Mouse (Mus musculus) MN1 (cell line): ENCODE data around the gene Olfr1353.
"Not testable (repeated sequence)": the region's sequence is repeated elsewhere in the genome, so short reads cannot be mapped to it uniquely, and the experiment has no call there.

Experiments
- DNase-seq: peaks from one replicate; pipeline ENCODE4 v3.0.0-alpha.2; 2016; ENCODE audit warnings: low spot score

The Olfr1353 gene

DNA sequence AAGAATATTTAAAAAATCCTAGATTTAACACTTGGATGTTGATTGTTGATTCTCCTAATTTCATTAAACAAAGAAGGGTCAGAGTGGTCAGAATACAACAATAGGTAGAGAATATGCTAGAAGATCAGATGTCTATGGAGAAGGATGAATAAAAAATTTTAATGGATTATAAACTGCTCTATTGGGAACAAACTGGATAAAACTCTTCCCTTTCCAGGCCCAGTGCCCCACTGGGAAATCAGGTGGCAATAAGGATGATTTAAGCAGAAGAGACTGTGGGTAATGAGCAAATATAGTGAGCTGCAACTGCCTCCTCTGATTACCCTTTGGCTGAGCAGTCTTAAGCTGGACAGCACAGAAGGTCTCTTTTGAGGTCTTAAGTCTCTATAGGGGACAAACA, at the start of gene Olfr1353:
Olfr1353 (plus strand) TSS at position 301 of the 400 bp plus-strand sequence.
- DNase-seq = not testable (repeated sequence)

DNA sequence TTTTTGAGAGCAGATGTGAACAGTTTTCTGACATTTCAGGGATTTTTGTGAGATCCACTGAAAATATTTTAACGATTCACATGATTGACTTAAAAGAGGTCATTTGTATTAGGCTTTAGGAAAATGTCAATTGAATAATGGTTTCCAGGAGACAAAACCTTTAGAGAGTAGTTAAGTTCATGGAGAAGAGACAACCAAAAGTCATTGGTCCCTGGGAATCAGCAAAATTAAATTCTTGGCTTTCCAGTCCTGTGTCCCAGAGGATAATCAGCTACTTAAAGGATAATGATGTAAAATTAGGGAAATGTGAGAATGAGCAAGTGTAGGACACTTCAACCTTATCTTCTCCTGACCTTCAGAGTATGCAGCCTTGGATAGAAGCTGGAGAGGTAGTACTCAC, 12.8 kb upstream of the Olfr1353 start, which contains the start of gene Olfr8:
Olfr8 (plus strand) TSS at position 301 of the 400 bp plus-strand sequence.
- DNase-seq = not testable (repeated sequence)

- no peak for DNase-seq
These were observed 17.6 kb downstream of the Olfr1353 start, which contains the start of gene Olfr1352 for GRCm38 (mm10) chr10:78980750-78981149. Gene Olfr1352, plus strand, starts transcription at chr10:78981050.

GRCm38 (mm10) chr10:79012172-79012571, 49.1 kb downstream of the Olfr1353 start, which contains the start of gene Olfr1351:
Gene Olfr1351, plus strand, starts transcription at chr10:79012472.
- DNase-seq = no peak
